Mouse (Mus musculus) thymus, postnatal 14 days (tissue): Measurements from ENCODE around the gene Nkiras1.
"Not testable (repeated sequence)": the region's sequence is repeated elsewhere in the genome, so short reads cannot be mapped to it uniquely, and the experiment has no call there.

Source experiments
- DNase-seq: peaks from one replicate; pipeline ENCODE4 v3.0.0; 2021

Nkiras1 gene

GRCm38 (mm10) chr14:18270529-18271441 lies at the start of gene Nkiras1, which contains the start of gene Rpl15:
Nkiras1 (plus strand) TSS chr14:18271136.
Rpl15 (minus strand) TSS chr14:18271391.
- peak; percentile 99 for DNase-seq

GRCm38 (mm10) chr14:18221977-18222376 lies 49.0 kb upstream of the Nkiras1 start:
- DNase-seq: no peak

- DNase-seq: not testable (repeated sequence)
Observed at GRCm38 (mm10) chr14:18225431-18225830, 45.5 kb upstream of the Nkiras1 start.

GRCm38 (mm10) chr14:18226181-18226580 lies 44.8 kb upstream of the Nkiras1 start:
- not testable (repeated sequence) for DNase-seq

GRCm38 (mm10) chr14:18229751-18230150 lies 41.2 kb upstream of the Nkiras1 start:
- DNase-seq: not testable (repeated sequence)

- not testable (repeated sequence) for DNase-seq
Observed at GRCm38 (mm10) chr14:18231866-18232265, 39.1 kb upstream of the Nkiras1 start.

- no peak for DNase-seq
Observed at GRCm38 (mm10) chr14:18233076-18233475, 37.9 kb upstream of the Nkiras1 start.

GRCm38 (mm10) chr14:18233981-18234960 lies 36.7 kb upstream of the Nkiras1 start:
- no peak for DNase-seq

- not testable (repeated sequence) for DNase-seq
Observed at GRCm38 (mm10) chr14:18236496-18237235, 34.3 kb upstream of the Nkiras1 start.

- no peak for DNase-seq
Observed at GRCm38 (mm10) chr14:18237381-18237780, 33.6 kb upstream of the Nkiras1 start.

GRCm38 (mm10) chr14:18238131-18238749 lies 32.7 kb upstream of the Nkiras1 start:
- peak; percentile 98 for DNase-seq

- DNase-seq: peak; percentile 98
Observed at GRCm38 (mm10) chr14:18238750-18239731, 31.9 kb upstream of the Nkiras1 start, which contains the start of gene Nr1d2. Nr1d2 (minus strand) TSS chr14:18239127.

GRCm38 (mm10) chr14:18240132-18240531 lies 30.8 kb upstream of the Nkiras1 start:
- no peak for DNase-seq

GRCm38 (mm10) chr14:18241786-18242185 lies 29.1 kb upstream of the Nkiras1 start:
- peak; percentile 34 for DNase-seq

- DNase-seq: peak; percentile 12
Observed at GRCm38 (mm10) chr14:18242638-18243130, 28.3 kb upstream of the Nkiras1 start.

- no peak for DNase-seq
Observed at GRCm38 (mm10) chr14:18261203-18261602, 9.7 kb upstream of the Nkiras1 start.

- no peak for DNase-seq
Observed at GRCm38 (mm10) chr14:18263427-18263826, 7.5 kb upstream of the Nkiras1 start.

GRCm38 (mm10) chr14:18269947-18270528 lies 898 bp upstream of the Nkiras1 start:
- DNase-seq: not testable (repeated sequence)

- no peak for DNase-seq
Observed at GRCm38 (mm10) chr14:18271666-18272065, 730 bp downstream of the Nkiras1 start.

GRCm38 (mm10) chr14:18274526-18274925 lies 3.6 kb downstream of the Nkiras1 start:
- no peak for DNase-seq
